Mouse (Mus musculus) MEL (cell line): ENCODE data around the gene Ppm1e.

ENCODE experiments used
- NELFE ChIP-seq: IDR thresholded peaks from 2 replicates; pipeline ENCODE4 v1.6.1; 2011; ENCODE audit warnings: low read depth, low read length, improper control_type of control experiment
- POLR2A ChIP-seq, 2 experiments: IDR thresholded peaks; 2 replicates each; pipeline ENCODE4 v1.6.1; 2011 to 2012; ENCODE audit warnings: low read length in 2 of 2, mild to moderate bottlenecking in 2 of 2, control low read depth in 1 of 2, improper control_type of control experiment in 1 of 2, low read depth in 1 of 2, moderate library complexity in 1 of 2; ENCODE audit not compliant: control insufficient read depth in 1 of 2, insufficient read depth in 1 of 2, poor library complexity in 1 of 2

DNA sequence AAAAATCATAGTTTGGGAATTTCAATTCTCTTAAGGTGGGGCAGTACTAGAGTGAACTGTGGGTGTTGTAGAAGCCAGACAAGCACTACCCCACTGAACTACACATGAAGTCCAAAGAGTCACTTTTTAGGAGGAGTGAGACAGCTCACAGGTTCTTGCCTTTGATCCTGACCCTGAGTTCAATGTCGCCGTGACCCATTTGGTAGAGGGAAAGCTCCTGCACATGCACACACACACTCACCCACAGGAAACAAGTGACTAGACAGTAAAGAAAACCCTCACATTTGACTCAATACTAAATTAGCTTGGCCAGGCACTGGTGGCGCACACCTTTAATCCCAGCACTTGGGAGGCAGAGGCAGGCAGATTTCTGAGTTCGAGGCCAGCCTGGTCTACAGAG lies 25.7 kb upstream of the Ppm1e start:
- TF ChIP-seq NELFE (no peak), POLR2A (IDR thresholded peaks at IDR 0.05; ENCODE audit: control insufficient read depth in 1 of 2, insufficient read depth in 1 of 2, low read depth in 1 of 2, low read length in 2 of 2, poor library complexity in 1 of 2) (no peak)
